Mouse (Mus musculus): Measurements from ENCODE around the gene Adap2. TPM values are rescaled to one million over a fixed set of nuclear protein-coding genes. Genes with fewer than 3 reads are reported as not detected.
"Not testable (repeated sequence)": the region's sequence is repeated elsewhere in the genome, so short reads cannot be mapped to it uniquely, and the experiment has no call there.

Adap2 gene
- polyA plus RNA-seq, 1 experiment from 2014 or later, result 12.1 TPM

DNA sequence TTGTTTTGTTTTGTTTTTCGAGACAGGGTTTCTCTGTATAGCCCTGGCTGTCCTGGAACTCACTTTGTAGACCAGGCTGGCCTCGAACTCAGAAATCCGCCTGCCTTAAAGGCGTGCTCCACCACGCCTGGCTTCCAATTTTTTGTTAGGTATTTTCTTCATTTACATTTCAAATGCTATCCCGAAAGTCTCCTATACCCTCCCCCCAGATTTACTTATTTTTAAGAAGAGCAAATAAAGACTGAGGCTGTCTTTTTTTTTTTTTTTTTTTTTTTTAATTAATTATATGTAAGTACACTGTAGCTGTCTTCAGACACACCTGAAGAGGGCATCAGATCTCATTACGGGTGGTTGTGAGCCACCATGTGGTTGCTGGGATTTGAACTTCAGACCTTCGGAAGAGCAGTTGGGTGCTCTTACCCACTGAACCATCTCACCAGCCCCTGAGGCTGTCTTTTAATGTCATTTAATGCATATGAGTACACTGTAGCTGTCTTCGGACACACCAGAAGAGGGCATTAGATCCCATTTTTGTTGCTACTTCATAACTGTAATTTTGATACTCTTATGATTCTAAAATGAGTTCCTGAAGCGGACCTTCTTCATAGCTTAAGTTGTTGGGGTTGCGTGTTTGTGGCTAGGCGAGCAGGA lies 29.3 kb downstream of the Adap2 start:
- not testable (repeated sequence) for H3K4me1 ChIP-seq (ENCODE audit: insufficient read depth); H3K27me3 ChIP-seq (ENCODE audit: insufficient read depth, low read length); DNase-seq; H3K36me3 ChIP-seq (replicated peaks; ENCODE audit: insufficient read depth, low read length); H3K9me3 ChIP-seq (ENCODE audit: low read length)
- TF ChIP-seq CTCF (IDR thresholded peaks at IDR 0.05; ENCODE audit: low read depth), result peak; percentile 49
- H3K4me2 ChIP-seq (ENCODE audit: low read depth, low read length), result peak overlapping the region; percentile 81
- H3K27ac ChIP-seq (ENCODE audit: low read depth), result peak overlapping the region; percentile 94
- H3K9ac ChIP-seq (replicated peaks), result peak overlapping the region; percentile 98
- ATAC-seq, result peak; percentile 73
- 40% methylated on average over 11 of the region's 12 CpGs for WGBS (ENCODE audit: insufficient replicate concordance)
- H3K4me3 ChIP-seq (ENCODE audit: low read depth, low read length), result peak overlapping the region; percentile 95

GRCm38 (mm10) chr11:80183705-80184255 lies 29.9 kb downstream of the Adap2 start, which contains the start of gene Rnf135:
TSS of gene Rnf135 (plus strand) at chr11:80183851.
- Histone ChIP-seq H3K27ac (ENCODE audit: low read depth) (peak within 1 kb of the TSS; percentile 94), H3K27me3 (ENCODE audit: insufficient read depth, low read length) (no peaks in the 10 kb centered on the region), H3K4me1 (ENCODE audit: insufficient read depth) (no peaks in the 10 kb centered on the region), H3K4me3 (ENCODE audit: low read depth, low read length) (peak within 1 kb of the TSS; percentile 95), H3K36me3 (replicated peaks; ENCODE audit: insufficient read depth, low read length) (no peaks in the 10 kb centered on the region), H3K9ac (replicated peaks) (peak within 1 kb of the TSS; percentile 98), H3K4me2 (ENCODE audit: low read depth, low read length) (peak within 1 kb of the TSS; percentile 81), H3K9me3 (ENCODE audit: low read length) (no peaks in the 10 kb centered on the region)
- DNase-seq (peak; percentile 92), ATAC-seq (peak; percentile 95)
- no peak for TF ChIP-seq CTCF (IDR thresholded peaks at IDR 0.05; ENCODE audit: low read depth)
- under 1% methylated on average over 33 of the region's 33 CpGs for WGBS (ENCODE audit: insufficient replicate concordance)

DNA sequence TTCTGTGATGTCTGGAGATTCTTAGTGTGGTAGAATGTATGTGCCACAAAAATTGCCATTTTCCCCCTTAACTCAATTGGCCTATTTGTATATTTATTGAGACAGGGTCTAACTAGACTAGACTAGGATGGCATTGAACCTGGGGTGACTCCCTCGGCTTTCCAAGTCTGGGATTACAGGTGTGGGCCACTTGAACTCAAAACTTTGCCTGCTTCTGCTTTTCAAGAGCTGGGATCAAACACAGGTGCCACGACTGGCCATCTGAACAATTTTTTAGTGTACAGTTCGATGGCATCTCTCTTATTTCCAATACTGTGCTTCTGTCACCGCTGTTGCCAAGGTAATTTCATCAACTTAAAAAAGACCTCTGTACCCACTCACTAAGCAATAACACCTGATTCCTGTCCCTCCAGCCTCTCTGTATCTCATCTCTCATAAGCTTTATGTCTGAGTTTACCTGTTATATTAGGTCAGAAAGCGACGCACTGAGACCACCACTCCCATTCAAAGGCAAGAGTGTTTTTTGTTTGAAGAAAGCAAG lies 30.7 kb downstream of the Adap2 start:
- Histone ChIP-seq H3K9ac (replicated peaks) (peak overlapping the region; percentile 98; the same call in 1 of the 2 replicates), H3K27me3 (ENCODE audit: insufficient read depth, low read length) (no peaks in the 10 kb centered on the region), H3K9me3 (ENCODE audit: low read length) (no peaks in the 10 kb centered on the region), H3K27ac (ENCODE audit: low read depth) (peak overlapping the region; percentile 94), H3K36me3 (replicated peaks; ENCODE audit: insufficient read depth, low read length) (0 out of 2 replicates have a peak, but pooled peaks cover 7% of the 10 kb centered on the region), H3K4me1 (ENCODE audit: insufficient read depth) (no peaks in the 10 kb centered on the region), H3K4me3 (ENCODE audit: low read depth, low read length) (peak overlapping the region; percentile 95), H3K4me2 (ENCODE audit: low read depth, low read length) (peak overlapping the region; percentile 81)
- WGBS (ENCODE audit: insufficient replicate concordance), result 77% methylated on average over 6 of the region's 6 CpGs
- no peak for DNase-seq
- TF ChIP-seq EP300 (IDR thresholded peaks at IDR 0.05; ENCODE audit: low read depth), result no peak
- TF ChIP-seq CTCF (IDR thresholded peaks at IDR 0.05; ENCODE audit: low read depth), result no peak
- no peak for ATAC-seq

GRCm38 (mm10) chr11:80185441-80185976 lies 31.6 kb downstream of the Adap2 start:
- not testable (repeated sequence) for DNase-seq; H3K9ac ChIP-seq (replicated peaks); H3K27ac ChIP-seq (ENCODE audit: low read depth); ATAC-seq; H3K27me3 ChIP-seq (ENCODE audit: insufficient read depth, low read length); H3K9me3 ChIP-seq (ENCODE audit: low read length); H3K36me3 ChIP-seq (replicated peaks; ENCODE audit: insufficient read depth, low read length); H3K4me1 ChIP-seq (ENCODE audit: insufficient read depth)
- H3K4me3 ChIP-seq (ENCODE audit: low read depth, low read length), result 0 out of 2 replicates have a peak overlapping the region, but pooled peaks have one; percentile 95
- H3K4me2 ChIP-seq (ENCODE audit: low read depth, low read length), result peak overlapping the region; percentile 81
- WGBS (ENCODE audit: insufficient replicate concordance), result 75% methylated on average over 5 of the region's 5 CpGs

DNA sequence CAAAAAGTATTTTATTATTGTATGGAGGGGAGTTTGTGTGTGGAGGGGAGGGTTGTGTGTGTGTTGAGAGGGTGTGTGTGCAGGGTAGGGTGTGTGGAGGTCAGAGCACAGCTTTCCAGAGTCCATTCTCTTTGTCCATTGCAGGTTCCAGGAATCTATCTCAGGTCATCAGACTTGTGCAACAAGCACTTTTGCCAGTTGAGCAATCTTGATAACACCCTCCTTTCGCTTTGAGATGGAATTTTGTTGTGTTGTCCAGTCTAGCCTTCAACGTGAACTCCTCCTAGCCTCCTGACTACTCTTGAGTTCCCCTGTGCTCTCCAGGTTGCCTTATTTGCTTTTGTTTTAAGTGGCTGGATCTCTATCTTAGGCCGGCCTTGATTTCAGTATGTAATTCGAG lies 36.4 kb downstream of the Adap2 start:
- Histone ChIP-seq H3K4me2 (ENCODE audit: low read depth, low read length) (no peak overlapping the region), H3K4me3 (ENCODE audit: low read depth, low read length) (no peak overlapping the region), H3K9ac (replicated peaks) (no peak overlapping the region), H3K27me3 (ENCODE audit: insufficient read depth, low read length) (no peaks in the 10 kb centered on the region), H3K9me3 (ENCODE audit: low read length) (no peaks in the 10 kb centered on the region), H3K27ac (ENCODE audit: low read depth) (peak overlapping the region; percentile 76), H3K36me3 (replicated peaks; ENCODE audit: insufficient read depth, low read length) (peaks cover 22% of the 10 kb centered on the region), H3K4me1 (ENCODE audit: insufficient read depth) (no peaks in the 10 kb centered on the region)
- TF ChIP-seq CTCF (IDR thresholded peaks at IDR 0.05; ENCODE audit: low read depth), result no peak
- TF ChIP-seq EP300 (IDR thresholded peaks at IDR 0.05; ENCODE audit: low read depth), result peak; percentile 55; the same call in 1 of the 2 replicates
- DNase-seq, result no peak
- ATAC-seq, result peak; percentile 86
- WGBS (ENCODE audit: insufficient replicate concordance), result 69% methylated on average over 4 of the region's 4 CpGs

GRCm38 (mm10) chr11:80193827-80194226 lies 39.9 kb downstream of the Adap2 start:
- ATAC-seq (no peak), DNase-seq (no peak)
- Histone ChIP-seq H3K9me3 (ENCODE audit: low read length) (no peaks in the 10 kb centered on the region), H3K27ac (ENCODE audit: low read depth) (no peak overlapping the region), H3K9ac (replicated peaks) (no peak overlapping the region), H3K4me3 (ENCODE audit: low read depth, low read length) (no peak overlapping the region), H3K4me2 (ENCODE audit: low read depth, low read length) (no peak overlapping the region), H3K4me1 (ENCODE audit: insufficient read depth) (no peaks in the 10 kb centered on the region), H3K36me3 (replicated peaks; ENCODE audit: insufficient read depth, low read length) (peaks cover 25% of the 10 kb centered on the region), H3K27me3 (ENCODE audit: insufficient read depth, low read length) (no peaks in the 10 kb centered on the region)
- WGBS (ENCODE audit: insufficient replicate concordance), result 85% methylated on average over 4 of the region's 4 CpGs
- TF ChIP-seq CTCF (IDR thresholded peaks at IDR 0.05; ENCODE audit: low read depth), result peak; percentile 29
- no peak for TF ChIP-seq EP300 (IDR thresholded peaks at IDR 0.05; ENCODE audit: low read depth)

Measured in liver, postnatal 0 days (tissue).